Mouse (Mus musculus) brain, adult 2 months (tissue): ENCODE results near the gene Gm49333.

Experiments
- DNase-seq: peaks from one replicate; pipeline ENCODE4 v3.0.0; 2011; ENCODE audit warnings: low read depth, low spot score

Gm49333 gene

DNA sequence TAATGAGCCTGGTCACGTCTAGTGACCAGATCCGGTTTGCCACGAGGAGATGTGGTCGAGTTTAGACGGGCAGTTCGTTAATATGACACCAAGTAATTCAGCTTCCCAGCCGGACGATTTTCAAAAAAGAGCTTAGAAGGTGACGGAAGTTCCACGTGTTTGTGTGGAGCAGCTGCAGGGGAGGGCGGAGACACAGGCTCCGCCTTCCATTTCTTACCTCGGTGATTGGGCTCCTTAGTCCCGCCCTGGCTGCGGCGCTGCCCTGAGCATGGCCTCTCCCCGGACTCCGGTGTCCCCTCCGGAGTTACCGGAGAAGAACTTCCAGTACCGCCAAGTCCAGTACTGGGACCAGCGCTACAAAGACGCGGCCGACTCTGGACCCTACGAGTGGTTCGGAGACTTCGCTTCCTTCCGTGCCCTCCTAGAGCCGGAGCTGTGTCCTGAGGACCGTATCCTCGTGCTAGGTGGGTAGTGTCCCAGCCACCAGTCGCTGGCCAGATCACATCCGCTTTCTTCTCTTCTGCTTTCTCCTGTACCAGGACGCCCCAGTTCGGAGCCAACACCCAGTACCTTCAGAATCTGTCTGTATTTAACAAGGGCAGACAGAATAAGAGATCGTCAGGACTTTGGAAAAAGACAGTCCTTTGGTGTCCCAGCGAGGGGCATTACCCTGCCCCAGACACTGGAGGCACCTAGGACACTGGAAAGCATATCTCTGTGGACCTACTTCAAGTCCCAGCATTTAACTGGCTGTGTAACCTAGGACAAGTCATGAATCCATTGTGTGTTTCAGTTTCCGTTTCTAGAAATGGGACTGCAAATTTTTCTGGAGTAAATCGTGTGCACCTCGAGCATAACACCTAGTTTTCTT, at the start of gene Gm49333, which contains the start of the genes Eef1akmt4 and Alg3:
Gene Gm49333 (plus strand): TSS at position 254 of the 871 bp plus-strand sequence.
Gene Eef1akmt4 (plus strand): TSS at position 237 of the 871 bp plus-strand sequence.
Gene Alg3 (minus strand): TSS at position 379 of the 871 bp plus-strand sequence.
- peak; percentile 96 for DNase-seq

DNA sequence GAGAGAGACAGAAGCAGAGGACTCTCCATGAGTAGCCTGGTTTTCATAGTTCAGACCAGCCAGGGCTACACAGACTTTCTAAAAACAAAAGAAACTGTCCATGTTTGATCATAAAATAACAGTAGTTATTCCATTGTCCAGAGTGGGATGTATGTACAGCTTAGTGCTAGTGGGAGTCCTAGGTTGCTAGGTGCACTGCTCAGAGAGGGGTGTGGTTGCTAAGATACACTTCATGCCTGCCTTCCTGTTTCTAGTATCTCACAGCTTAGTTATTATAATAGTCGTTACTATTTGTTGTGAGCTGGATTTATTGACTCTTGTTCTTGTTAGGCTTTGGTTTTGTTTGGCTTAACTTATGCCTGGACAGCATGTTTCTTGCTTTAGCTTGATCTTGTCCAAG, 46.3 kb upstream of the Gm49333 start:
- peak; percentile 24 for DNase-seq

DNA sequence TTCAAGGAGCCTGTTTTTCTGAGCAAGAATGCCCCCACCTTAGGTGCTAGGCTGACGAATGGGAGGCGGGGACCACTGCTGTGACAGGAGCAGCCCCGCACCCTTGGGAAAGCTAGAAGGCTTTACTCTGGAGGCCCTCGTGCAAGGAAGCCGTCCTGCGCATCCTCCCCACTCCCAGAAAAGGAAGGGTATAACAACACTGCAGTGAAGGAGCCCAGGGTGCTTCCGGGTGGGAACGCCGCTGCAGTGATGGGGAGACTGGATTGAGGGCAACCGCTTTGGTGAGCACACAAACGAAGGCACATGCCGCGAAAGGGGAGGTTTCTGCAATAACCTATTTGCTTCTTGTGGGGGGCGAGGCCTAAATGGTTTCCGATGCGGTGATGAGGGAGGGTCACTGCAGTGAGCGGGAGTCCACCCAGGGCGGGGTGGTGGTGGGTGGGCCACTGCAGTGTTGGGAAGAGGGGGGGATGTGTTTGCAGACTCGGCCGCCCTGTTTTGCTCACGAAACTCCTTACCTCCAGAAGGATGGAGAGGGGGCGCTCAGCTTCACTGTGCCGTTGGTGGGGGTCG, 22.0 kb upstream of the Gm49333 start, which contains the start of gene Vwa5b2:
Gene Vwa5b2 (plus strand): TSS at position 106 of the 573 bp plus-strand sequence.
- DNase-seq, result peak; percentile 66

- peak; percentile 78 for DNase-seq
Measured at GRCm38 (mm10) chr16:20589939-20590679, 21.3 kb upstream of the Gm49333 start.

- no peak for DNase-seq
Measured at GRCm38 (mm10) chr16:20590680-20591038, 20.8 kb upstream of the Gm49333 start.

- no peak for DNase-seq
Measured at GRCm38 (mm10) chr16:20591076-20591705, 20.2 kb upstream of the Gm49333 start.

DNA sequence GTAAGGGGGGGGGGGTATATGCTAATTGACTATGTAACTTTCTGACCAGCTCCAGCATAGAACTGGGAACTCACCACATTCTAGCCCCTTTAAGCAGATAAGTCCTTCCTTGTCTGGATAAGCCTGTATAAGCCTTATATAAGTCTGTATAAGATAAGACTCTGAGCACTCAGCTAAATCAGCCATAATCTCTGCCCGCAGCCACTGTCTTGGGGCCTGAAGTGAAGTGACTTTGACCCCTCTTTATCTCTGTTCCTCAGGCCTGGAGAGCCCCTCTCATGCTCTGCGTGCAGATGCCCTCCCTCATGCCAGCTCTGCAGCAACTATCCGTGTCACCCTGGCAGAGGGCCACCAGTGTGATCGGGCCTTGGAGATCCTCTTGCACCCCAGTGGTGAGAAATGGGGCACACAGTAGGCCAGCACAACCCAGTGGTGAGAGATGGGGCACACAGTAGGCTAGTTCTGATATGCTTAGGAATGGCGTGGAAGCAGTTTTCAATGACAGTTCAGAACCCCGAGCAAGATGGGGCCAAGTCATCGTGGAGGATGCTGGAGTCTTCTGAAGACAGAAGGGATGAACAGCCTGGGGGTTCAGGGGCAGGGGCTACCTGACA, 16.2 kb upstream of the Gm49333 start:
- DNase-seq, result no peak

DNA sequence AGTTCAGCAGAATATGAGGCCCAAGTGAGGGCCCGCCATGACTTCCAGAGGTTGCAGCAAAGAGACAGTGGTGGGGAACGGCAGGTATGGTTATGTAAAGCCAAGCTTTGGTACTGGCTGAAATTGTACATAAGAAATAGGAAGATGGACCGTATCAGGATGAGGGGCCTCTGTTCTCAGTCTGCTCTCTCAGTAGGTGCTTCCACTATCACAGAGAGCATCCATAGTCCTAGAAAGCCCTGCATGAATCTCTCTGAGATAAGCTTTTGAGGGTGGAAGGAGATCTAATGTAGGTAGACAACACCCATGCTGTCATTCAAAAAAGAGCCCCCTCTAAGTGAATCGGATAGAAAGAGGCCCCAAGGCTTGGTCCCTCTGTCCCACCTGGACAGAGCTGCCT, 15.7 kb upstream of the Gm49333 start:
- DNase-seq, result no peak

GRCm38 (mm10) chr16:20596687-20597441, 14.5 kb upstream of the Gm49333 start:
- DNase-seq, result no peak

DNA sequence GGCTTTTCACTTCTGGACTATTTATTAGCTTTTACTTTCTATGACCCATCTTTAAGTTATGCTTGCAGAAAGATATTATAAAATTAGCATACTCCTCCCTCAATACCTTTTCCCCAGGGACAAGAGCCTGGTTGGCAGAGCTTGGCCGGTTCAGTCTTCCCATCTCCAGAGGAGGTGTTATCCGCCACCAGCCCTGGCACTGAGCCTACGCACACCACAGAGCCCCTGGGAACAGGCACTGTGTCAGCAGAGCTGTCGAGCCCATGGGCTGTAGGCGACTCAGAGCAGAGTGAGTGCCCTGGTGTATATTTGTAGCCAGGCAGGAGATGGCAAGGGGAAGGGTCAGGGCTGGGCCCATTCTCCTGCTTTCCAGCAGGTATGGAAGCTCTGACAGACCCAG, 10.9 kb upstream of the Gm49333 start:
- peak; percentile 34 for DNase-seq

GRCm38 (mm10) chr16:20604705-20605104, 6.7 kb upstream of the Gm49333 start:
- DNase-seq, result peak; percentile 21

GRCm38 (mm10) chr16:20610501-20611356, 681 bp upstream of the Gm49333 start:
- DNase-seq, result peak; percentile 94

DNA sequence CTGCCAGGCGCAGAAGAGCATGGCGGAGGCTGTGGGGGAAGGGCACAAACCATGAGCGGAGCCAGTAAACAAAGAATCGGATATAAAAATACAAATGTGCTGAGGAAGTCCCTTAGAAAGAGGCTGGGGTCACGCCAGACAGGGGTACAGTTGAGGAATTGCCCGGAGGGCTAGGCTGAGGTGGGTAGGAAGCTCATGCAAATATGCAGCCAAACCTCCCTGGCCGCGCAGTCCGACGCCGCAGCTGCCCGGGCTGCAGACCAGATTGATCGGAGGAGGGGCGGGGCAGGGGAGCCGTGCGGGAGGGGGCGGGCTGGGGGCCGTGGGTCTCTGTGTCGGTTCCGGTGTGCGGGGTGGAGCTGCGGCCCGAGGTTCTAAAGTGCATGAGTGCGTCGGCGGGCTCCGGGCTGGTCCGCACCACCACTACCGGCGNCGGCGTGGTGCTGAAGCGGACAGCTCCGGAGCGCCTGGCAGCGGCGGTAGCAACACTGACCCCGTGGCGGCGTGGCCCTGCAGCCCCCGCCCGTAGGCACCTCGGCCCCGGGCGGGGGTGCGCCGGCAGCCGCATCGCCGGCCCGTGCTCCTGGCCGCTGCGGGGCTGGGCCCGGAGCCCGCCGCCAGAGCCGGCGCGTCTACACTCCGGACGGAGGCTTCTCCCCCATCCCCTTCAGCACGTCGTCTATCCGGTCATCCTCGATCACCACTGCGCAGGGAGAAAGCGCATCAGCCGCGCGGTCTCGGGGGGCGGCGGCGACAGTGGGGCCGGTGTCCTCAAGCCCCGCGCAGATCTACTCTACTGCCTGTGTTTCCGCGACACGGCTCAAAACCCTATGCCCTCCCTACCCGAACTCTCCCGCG, 8.4 kb downstream of the Gm49333 start:
- DNase-seq, result peak; percentile 20

GRCm38 (mm10) chr16:20620399-20620735, 9.0 kb downstream of the Gm49333 start:
- peak; percentile 22 for DNase-seq

GRCm38 (mm10) chr16:20620751-20621190, 9.4 kb downstream of the Gm49333 start:
- DNase-seq, result peak; percentile 11

DNA sequence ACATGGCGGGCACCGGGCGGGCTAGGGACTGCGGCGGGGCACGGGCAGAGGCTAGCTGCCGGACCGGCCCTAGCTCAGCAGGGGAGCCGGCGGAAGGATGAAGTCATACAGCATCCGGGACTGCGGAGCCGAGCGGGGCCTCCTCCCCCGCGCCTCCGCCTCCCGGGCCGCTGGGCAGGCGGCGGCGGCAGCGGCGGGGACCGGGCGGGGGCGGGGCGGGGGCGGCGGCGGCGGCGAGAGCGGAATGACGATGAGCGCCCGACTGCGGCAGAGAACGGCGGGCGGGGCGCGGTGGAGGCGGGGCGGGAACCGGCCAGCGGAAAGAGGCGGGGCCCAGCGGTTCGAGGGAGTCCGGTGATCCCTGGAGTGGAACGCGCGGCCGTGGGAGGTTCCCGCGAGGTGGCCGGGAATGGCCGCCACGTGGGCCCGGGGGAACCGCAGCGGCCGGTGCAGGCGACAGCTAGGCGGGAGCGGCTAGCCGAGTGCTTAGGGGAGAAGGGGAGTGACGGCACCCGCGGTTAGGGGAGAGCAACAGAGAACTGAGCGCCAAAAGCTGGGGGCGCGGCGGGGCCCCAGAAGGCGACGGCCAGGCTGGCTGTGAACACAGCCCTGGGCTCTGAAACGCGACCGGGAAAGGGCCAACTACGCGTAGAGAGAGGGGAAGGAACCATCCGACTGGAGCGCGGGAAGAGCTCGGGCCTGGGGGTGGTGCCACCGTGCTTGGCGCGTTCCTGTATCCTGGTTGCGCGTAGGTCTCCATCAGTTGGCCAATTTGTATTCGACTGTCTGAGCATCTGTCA, 10.0 kb downstream of the Gm49333 start, which contains the start of gene Camk2n2:
Gene Camk2n2 (minus strand): TSS at position 97 of the 800 bp plus-strand sequence.
- peak; percentile 79 for DNase-seq

GRCm38 (mm10) chr16:20621991-20622685, 10.7 kb downstream of the Gm49333 start:
- peak; percentile 91 for DNase-seq
